Mouse (Mus musculus) hindbrain, postnatal 0 days (tissue): ENCODE measurements around the gene Ss18l1. TPM values are rescaled to one million over a fixed set of nuclear protein-coding genes. Genes with fewer than 3 reads are reported as not detected.

Experiments
- ATAC-seq: fragments of 200-750 bp; cut with Nextera tagmentation; 2 replicates; pipeline ENCODE4 v1.8.0; 2017; ENCODE audit warnings: mild to moderate bottlenecking, moderate TSS enrichment, moderate library complexity
- DNase-seq: peaks from one replicate; pipeline ENCODE4 v3.0.0-alpha.2; 2015; ENCODE audit warnings: low spot score
- H3K27ac ChIP-seq: fragments of 300-500 bp; sonication (generic); 2 replicates; pipeline ENCODE4 v1.5.1; 2014; ENCODE audit warnings: mild to moderate bottlenecking
- H3K27me3 ChIP-seq: fragments of 300-500 bp; sonication (generic); 2 replicates; pipeline ENCODE4 v1.6.1; 2014; ENCODE audit warnings: low read length, mixed read lengths; ENCODE audit not compliant: insufficient read depth
- H3K36me3 ChIP-seq: fragments of 300-500 bp; sonication (generic); 2 replicates; pipeline ENCODE4 v1.6.1; 2014; ENCODE audit warnings: low read length, mixed read lengths; ENCODE audit not compliant: insufficient read depth
- H3K4me1 ChIP-seq: fragments of 300-500 bp; sonication (generic); 2 replicates; pipeline ENCODE4 v1.6.1; 2014; ENCODE audit warnings: antibody characterized with exemption, low read length, mixed read lengths; ENCODE audit not compliant: insufficient read depth
- H3K4me2 ChIP-seq: fragments of 300-500 bp; sonication (generic); 2 replicates; pipeline ENCODE4 v1.6.1; 2014; ENCODE audit warnings: low read depth, mild to moderate bottlenecking, low read length, moderate library complexity, mixed read lengths
- H3K4me3 ChIP-seq: fragments of 300-500 bp; sonication (generic); 2 replicates; pipeline ENCODE4 v1.5.1; 2014; ENCODE audit warnings: low read length
- H3K9ac ChIP-seq: fragments of 300-500 bp; sonication (generic); replicated peaks from 2 replicates; pipeline ENCODE4 v1.6.1; 2014; ENCODE audit warnings: mild to moderate bottlenecking, low read length, moderate library complexity, mixed read lengths
- H3K9me3 ChIP-seq: fragments of 300-500 bp; sonication (generic); 2 replicates; pipeline ENCODE4 v1.6.1; 2016; ENCODE audit warnings: low read length, mixed read lengths
- CTCF ChIP-seq: IDR thresholded peaks from 2 replicates; pipeline ENCODE4 v1.5.1; 2016; ENCODE audit warnings: antibody characterized with exemption, control low read depth, low read depth
- WGBS: fragments of 180-500 bp; shearing (Covaris S2); extraction: QIAGEN DNeasy Blood & Tissue Kit; methylation state at CpG from one replicate; pipeline ENCODE4 v1.1.7; 2014; 5-methylcytosine and 5-hydroxymethylcytosine counted together
- polyA plus RNA-seq: library from polyadenylated mRNA; unstranded; fragments of >200 nt; fragmentation: Nextera tagmentation; extraction: Ambion mirVana; gene quantifications from 2 replicates; pipeline ENCODE4 v1.2.1, GENCODE M21; 2015
- total RNA-seq: library from RNA; depleted of rRNA; stranded (reverse); fragments of >200 nt; gene quantifications from 2 replicates; pipeline ENCODE4 v1.2.3, GENCODE M21; 2014

Gene Ss18l1
- total and polyA plus RNA-seq, 2 experiments from 2014 or later, result 37.2 to 80.7 TPM

DNA sequence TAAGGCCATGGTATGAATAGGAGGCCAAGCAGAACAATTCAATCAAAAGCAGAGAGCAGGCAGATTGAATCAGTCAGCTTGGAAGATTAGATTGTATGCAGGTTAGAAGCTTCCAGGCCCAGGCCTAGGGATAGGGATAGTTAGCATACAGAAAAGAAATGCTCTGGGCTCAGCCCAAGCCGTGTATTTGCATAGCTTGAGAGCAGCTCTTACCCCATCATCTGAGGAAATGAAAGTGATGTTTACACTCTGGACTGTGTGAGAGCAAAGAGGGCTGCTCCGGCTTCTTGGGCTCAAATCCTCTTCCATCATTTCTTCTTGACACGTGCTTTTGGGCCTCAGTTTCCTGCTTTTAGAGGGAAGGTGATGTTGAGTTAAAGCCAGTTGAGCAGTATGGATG lies 5.3 kb downstream of the Ss18l1 start:
- Histone ChIP-seq H3K4me1 (peaks cover 11% of the 10 kb centered on the region), H3K4me3 (no peak overlapping the region), H3K4me2 (no peak overlapping the region), H3K27ac (no peak overlapping the region), H3K9ac (no peak overlapping the region), H3K27me3 (no peaks in the 10 kb centered on the region), H3K9me3 (no peaks in the 10 kb centered on the region), H3K36me3 (no peaks in the 10 kb centered on the region)
- ATAC-seq (no peak), DNase-seq (no peak)
- TF ChIP-seq CTCF, result no peak
- 80% methylated on average over 3 of the region's 3 CpGs for WGBS

DNA sequence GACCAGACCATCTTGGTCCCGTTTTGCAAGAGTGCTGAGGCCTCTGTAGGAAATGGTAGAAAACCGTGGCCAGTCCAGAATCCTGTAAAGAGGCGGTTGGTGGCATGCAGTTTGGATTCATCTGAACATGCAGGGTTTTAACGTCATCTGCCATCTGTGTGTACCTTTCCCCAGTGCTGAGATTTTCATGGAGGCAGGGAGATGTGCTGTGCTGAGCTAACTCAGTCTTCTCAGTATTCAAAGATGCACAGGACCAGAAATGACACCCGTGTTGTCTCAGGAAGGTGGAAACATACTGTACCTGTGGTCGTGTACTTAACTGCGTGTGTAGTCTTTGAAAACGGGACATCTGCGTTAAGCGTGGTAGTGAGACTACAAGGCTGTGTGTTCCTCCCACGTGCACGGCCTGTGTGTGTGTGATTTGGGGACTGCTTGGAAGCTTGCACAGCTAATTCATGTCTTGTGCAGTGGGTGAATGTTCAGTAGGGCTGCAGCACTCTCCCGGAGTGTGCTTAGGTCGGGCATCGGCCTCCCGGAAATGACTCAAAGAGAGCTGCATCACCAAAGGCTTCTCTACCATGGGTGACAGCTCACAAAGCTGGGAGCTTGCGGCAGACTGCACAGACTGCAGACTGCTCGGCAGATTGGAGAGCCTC lies 5.8 kb downstream of the Ss18l1 start:
- Histone ChIP-seq H3K4me1 (peaks cover 11% of the 10 kb centered on the region), H3K27me3 (no peaks in the 10 kb centered on the region), H3K36me3 (peaks cover under 1% of the 10 kb centered on the region; the same call in 1 of the 2 replicates), H3K4me2 (no peak overlapping the region), H3K4me3 (no peak overlapping the region), H3K9ac (no peak overlapping the region), H3K27ac (no peak overlapping the region), H3K9me3 (no peaks in the 10 kb centered on the region)
- DNase-seq (no peak), ATAC-seq (no peak)
- TF ChIP-seq CTCF, result no peak
- 94% methylated on average over 18 of the region's 18 CpGs for WGBS

DNA sequence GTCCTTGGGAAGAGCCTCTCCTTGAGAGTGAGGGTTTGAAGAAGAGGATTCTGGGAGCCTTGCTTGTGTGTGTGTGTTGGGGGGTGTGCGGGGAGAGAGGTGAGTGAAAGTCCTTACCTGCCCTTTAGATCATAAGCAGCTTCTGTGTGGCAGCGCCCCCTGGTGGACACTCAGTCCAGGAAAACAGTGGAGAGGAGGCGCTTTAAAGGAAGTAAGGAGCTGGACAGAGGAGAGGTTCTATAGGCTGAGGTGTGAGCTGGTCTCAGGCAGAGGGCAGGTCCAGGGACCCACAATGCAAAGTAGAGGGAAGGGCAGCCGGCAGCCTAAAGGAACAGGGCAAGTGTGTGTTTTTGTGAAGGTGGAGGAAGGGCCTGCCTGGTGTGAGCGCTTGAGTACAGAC lies 8.7 kb downstream of the Ss18l1 start:
- Histone ChIP-seq H3K4me1 (no peaks in the 10 kb centered on the region), H3K36me3 (peaks cover 22% of the 10 kb centered on the region), H3K27me3 (no peaks in the 10 kb centered on the region), H3K4me3 (no peak overlapping the region), H3K27ac (no peak overlapping the region), H3K9ac (no peak overlapping the region), H3K4me2 (no peak overlapping the region), H3K9me3 (no peaks in the 10 kb centered on the region)
- DNase-seq, result peak; percentile 83
- peak; percentile 95 for TF ChIP-seq CTCF
- peak; percentile 62 for ATAC-seq
- WGBS, result 27% methylated on average over 5 of the region's 5 CpGs

DNA sequence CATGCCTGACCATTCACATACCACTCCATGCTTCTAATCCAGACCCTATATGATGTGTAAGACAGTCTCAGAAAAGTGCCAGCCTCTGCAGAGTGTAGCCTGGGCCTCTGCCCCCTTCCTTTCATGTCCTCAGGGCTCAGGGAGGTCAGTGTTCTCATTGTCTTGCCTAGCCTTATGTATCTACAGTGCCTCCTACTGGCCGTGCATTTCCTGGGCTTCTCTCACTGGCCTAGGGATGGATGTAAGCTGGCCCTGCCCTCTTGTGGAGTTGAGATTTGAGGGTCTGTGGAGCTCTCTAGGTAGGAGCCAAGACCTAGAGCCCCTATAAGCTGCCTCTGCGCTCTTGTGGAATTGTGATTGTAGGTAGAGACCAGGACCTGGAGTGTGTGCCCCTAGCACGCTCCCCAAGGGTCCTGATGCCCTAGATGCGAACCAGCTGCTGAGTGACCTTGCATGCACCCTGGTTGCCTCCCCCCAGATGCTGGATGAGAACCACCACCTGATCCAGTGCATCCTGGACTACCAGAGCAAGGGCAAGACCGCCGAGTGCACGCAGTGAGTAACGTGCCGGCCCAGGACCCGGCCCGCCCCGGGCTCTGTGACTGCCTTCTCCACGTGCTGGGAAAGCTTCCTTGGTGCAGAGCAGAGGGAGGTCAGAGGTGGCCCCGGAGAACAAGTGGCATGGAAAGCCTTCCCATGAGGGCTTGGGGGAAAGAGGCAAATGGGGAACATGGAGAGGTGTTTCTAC lies 9.9 kb downstream of the Ss18l1 start:
- no peaks in the 10 kb centered on the region for H3K4me1 ChIP-seq
- no peak overlapping the region for H3K4me3 ChIP-seq
- no peak overlapping the region for H3K4me2 ChIP-seq
- peak; percentile 58 for TF ChIP-seq CTCF
- WGBS, result 90% methylated on average over 14 of the region's 14 CpGs
- H3K9me3 ChIP-seq, result no peaks in the 10 kb centered on the region
- peak; percentile 24 for DNase-seq
- H3K27ac ChIP-seq, result no peak overlapping the region
- peaks cover 32% of the 10 kb centered on the region for H3K36me3 ChIP-seq
- ATAC-seq, result no peak
- H3K9ac ChIP-seq, result no peak overlapping the region
- no peaks in the 10 kb centered on the region for H3K27me3 ChIP-seq

DNA sequence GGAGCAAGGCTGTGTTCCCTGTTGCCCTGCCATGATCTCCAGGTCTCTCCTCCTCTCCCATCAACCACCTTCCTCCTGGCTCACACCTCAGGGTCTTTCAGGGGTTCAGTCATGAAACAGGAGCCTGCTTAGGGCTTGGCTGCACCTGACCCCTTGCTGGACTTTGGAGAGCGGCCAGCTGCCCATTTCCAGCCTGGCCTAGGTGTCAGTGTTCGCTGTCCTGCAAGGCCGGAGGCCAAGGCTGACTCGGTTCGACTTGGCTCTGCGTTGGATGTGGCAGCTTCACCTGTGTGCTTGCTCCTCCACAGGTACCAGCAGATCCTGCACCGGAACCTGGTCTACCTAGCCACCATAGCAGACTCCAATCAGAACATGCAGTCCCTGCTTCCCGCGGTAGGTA lies 10.7 kb downstream of the Ss18l1 start:
- Histone ChIP-seq H3K4me3 (no peak overlapping the region), H3K9me3 (no peaks in the 10 kb centered on the region), H3K9ac (no peak overlapping the region), H3K27me3 (no peaks in the 10 kb centered on the region), H3K4me1 (no peaks in the 10 kb centered on the region), H3K36me3 (peaks cover 41% of the 10 kb centered on the region), H3K4me2 (no peak overlapping the region), H3K27ac (no peak overlapping the region)
- WGBS, result 95% methylated on average over 9 of the region's 9 CpGs
- ATAC-seq (no peak), DNase-seq (no peak)
- TF ChIP-seq CTCF, result no peak

DNA sequence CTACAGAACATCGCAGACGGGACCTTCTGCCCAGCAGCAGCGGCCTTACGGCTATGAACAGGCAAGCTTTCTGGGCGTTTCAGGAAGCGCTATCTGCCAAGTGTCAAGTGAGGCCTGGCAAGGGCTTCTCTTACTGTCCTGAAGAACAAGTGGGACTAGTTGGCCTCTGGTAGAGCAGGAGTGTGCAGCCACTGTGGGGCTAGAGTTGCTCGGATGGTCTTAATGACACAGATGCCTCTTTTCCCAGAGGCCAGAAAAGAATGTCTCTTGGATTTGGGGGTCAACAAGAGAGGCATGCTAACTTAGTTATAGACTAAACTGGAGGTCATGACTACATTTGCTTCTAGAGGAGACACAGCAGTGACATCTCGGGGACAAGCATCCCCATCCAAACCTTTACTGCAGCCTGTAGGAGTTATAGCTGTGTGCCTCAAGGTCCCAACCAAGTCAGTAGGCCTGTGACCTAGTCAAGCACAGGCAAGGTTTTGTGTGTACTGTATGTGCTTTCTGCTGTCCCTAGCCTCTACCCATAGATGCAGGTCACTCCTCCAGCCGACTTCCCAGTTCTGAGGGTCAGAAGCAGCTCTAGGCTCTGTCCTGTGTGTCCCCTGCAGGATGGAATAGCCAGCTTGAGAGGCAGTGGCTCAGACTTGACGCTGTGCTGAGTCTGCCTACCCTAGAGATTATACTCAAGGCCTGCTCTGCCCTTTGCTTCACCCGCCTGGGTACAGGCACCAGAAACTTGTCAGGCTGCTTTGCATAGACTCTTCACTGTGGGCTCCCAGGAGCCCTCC lies 21.2 kb downstream of the Ss18l1 start:
- no peaks in the 10 kb centered on the region for H3K9me3 ChIP-seq
- no peak for TF ChIP-seq CTCF
- no peaks in the 10 kb centered on the region for H3K4me1 ChIP-seq
- H3K27me3 ChIP-seq, result no peaks in the 10 kb centered on the region
- H3K36me3 ChIP-seq, result peaks cover 59% of the 10 kb centered on the region
- ATAC-seq (no peak), DNase-seq (no peak)
- 95% methylated on average over 11 of the region's 11 CpGs for WGBS
- H3K4me3 ChIP-seq, result no peak overlapping the region
- H3K27ac ChIP-seq, result no peak overlapping the region
- H3K9ac ChIP-seq, result no peak overlapping the region
- H3K4me2 ChIP-seq, result no peak overlapping the region
